Mouse (Mus musculus) small intestine, adult 2 months (tissue): Measurements from ENCODE around the gene Zfp385c.

Experiments used
- CTCF ChIP-seq: fragments of 200-500 bp; IDR thresholded peaks from 2 replicates; pipeline ENCODE4 v1.5.1; 2012; ENCODE audit warnings: low read depth, mild to moderate bottlenecking, control low read depth, inconsistent platforms, low read length, moderate library complexity, mixed read lengths; ENCODE audit not compliant: insufficient replicate concordance, insufficient read length; ENCODE audit errors: extremely low read depth
- POLR2A ChIP-seq: fragments of 200-500 bp; IDR thresholded peaks from 2 replicates; pipeline ENCODE4 v1.6.1; 2012; ENCODE audit warnings: low read depth, mild to moderate bottlenecking, control low read depth, inconsistent platforms, low read length, moderate library complexity

DNA sequence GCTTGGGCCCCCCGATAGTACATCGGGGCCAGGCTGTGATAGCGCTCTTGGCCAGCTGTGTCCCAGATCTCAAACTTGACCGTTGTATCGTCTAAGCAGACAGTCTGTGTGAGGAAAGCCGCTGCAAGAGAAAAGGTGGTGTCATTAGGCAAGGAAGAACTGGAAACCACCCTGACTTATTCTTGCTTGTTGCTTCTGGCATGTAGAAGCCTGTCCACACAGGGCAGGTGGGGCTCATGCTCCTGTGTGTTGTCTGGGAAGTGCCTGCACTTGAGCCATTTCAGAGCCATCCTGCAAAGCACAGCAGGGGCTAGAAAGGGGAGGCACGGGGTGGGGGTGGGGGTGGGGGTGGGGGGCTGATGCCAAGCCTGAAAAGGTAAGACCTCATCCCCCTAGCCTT lies 26.2 kb upstream of the Zfp385c start:
- TF ChIP-seq CTCF = no peak
- no peak for TF ChIP-seq POLR2A
